In genomic region chr1:159231781-159232571, GRCm38 (mm10) we compare ENCODE assay signal across 8 mouse cellular contexts. TPM values are rescaled to one million over a fixed set of nuclear protein-coding genes. Genes with fewer than 3 reads are reported as not detected.
DNase-seq lines count a peak whose midpoint lies in the region; ATAC-seq and TF ChIP-seq lines count a peak whose summit lies in the region.
"Not testable (repeated sequence)": the region's sequence is repeated elsewhere in the genome, so short reads cannot be mapped to it uniquely, and the experiment has no call there.

Gene Cop1 (plus strand): TSS chr1:159232320.

- TF ChIP-seq CTCF in cortical plate, adult 2 months (IDR thresholded peaks at IDR 0.05; ENCODE audit: extremely low read depth, insufficient read depth, low read length), result not testable (repeated sequence)

- peak within 1 kb of the TSS; percentile 85 for H3K27ac ChIP-seq in cortical plate, adult 2 months (ENCODE audit: insufficient read depth, low read length)

- peak; percentile 94 for TF ChIP-seq POLR2A in cortical plate, adult 2 months (IDR thresholded peaks at IDR 0.05; ENCODE audit: extremely low read depth, insufficient read depth, low read length)

- H3K4me1 ChIP-seq in cortical plate, adult 2 months (ENCODE audit: control insufficient read depth, insufficient read depth, low read length), result not testable (repeated sequence)

- peak; percentile 92 for DNase-seq in gastrocnemius, postnatal 10 days
- peak; percentile 95 for DNase-seq in induced T-regulatory cell, adult 2 months (ENCODE audit: low read depth)
- peak; percentile 71 to 91 for DNase-seq in left cerebral cortex, adult 9 months (ENCODE audit: low spot score in 2 of 2)
- peak; percentile 92 for DNase-seq in right cerebral cortex, postnatal 14 days
- peak; percentile 84 to 91 for DNase-seq in urinary bladder, postnatal 36 days (ENCODE audit: low spot score in 2 of 2)

- H3K4me3 ChIP-seq in cortical plate, adult 2 months (ENCODE audit: insufficient read depth, low read length), result peak within 1 kb of the TSS; percentile 89

- ATAC-seq in activated CD4-positive, CD25-positive, alpha-beta regulatory T cell, adult 4 months, result peak; percentile 94
- peak; percentile 79 for ATAC-seq in megakaryocyte progenitor cell, adult 5-6 weeks (replicated peaks; ENCODE audit: poor library complexity)

RNA-seq across cellular contexts. Expression of gene Cop1, which starts in this region (rescaled TPM):
- polyA plus RNA-seq in activated CD4-positive, CD25-positive, alpha-beta regulatory T cell, adult 4 months (2017; shearing (Covaris generic)), result 10 to 100 TPM; 15.6 to 19.7 TPM
- 94.7 and 95.1 TPM in 2 replicates for polyA plus RNA-seq in cortical plate, adult 2 months (2012; rRNA removed)
- 100 to 1,000 TPM; 112 to 131 TPM for total RNA-seq in gastrocnemius, postnatal 10 days (2021)
- 154 and 155 TPM in 2 replicates for total RNA-seq in megakaryocyte progenitor cell, adult 5-6 weeks (2015)
- total RNA-seq in megakaryocyte progenitor cell, adult 5-6 weeks (2017), result 129 and 134 TPM in 2 replicates

Comparison
In these comparisons a context has a peak if more than half of its experiments do, and no peak if none do; other contexts are left out.
1. Peak in every context shown above with its lines: DNase-seq, ATAC-seq, H3K4me3 ChIP-seq and H3K27ac ChIP-seq.